Mouse (Mus musculus): Measurements from ENCODE around the gene Cyb561d1. TPM values are rescaled to one million over a fixed set of nuclear protein-coding genes. Genes with fewer than 3 reads are reported as not detected.

The Cyb561d1 gene
- polyA plus RNA-seq, 1 experiment from 2014 or later: 1.6 TPM

DNA sequence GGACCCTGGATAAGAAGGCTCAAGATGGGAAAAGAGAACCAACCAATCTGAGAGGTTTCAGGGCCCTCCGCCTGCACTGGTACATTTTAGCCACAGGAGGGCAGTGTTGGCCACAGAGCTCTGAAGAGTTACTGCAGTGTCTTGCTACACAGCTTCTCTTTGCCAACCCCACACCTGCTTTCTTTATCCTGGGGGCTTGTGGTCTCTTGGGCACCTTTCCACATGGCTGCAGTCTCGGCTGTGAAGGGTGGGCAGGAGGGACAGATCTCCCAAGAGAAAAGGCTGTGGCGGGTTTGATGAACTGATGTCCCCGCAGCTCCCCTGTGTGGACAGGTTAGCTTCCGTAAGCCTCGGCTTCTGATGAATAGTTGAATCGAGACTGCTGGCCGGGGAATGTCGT lies 36.2 kb downstream of the Cyb561d1 start:
- Histone ChIP-seq H3K4me1 (ENCODE audit: insufficient read depth) (0 out of 2 replicates have a peak, but pooled peaks cover 2% of the 10 kb centered on the region), H3K4me2 (ENCODE audit: low read depth, low read length) (0 out of 2 replicates have a peak overlapping the region, but pooled peaks have one; percentile 38), H3K27ac (ENCODE audit: low read depth) (no peak overlapping the region), H3K4me3 (ENCODE audit: low read depth, low read length) (no peak overlapping the region), H3K9ac (replicated peaks) (no peak overlapping the region), H3K9me3 (ENCODE audit: low read length) (no peaks in the 10 kb centered on the region), H3K27me3 (ENCODE audit: insufficient read depth, low read length) (no peaks in the 10 kb centered on the region; the same call in 1 of the 2 replicates), H3K36me3 (replicated peaks; ENCODE audit: insufficient read depth, low read length) (no peaks in the 10 kb centered on the region)
- peak; percentile 82 for DNase-seq
- TF ChIP-seq EP300 (IDR thresholded peaks at IDR 0.05; ENCODE audit: low read depth) (no peak), CTCF (IDR thresholded peaks at IDR 0.05; ENCODE audit: low read depth) (peak; percentile 99)
- WGBS (ENCODE audit: insufficient replicate concordance): 35% methylated on average over 9 of the region's 9 CpGs
- peak; percentile 47 for ATAC-seq

DNA sequence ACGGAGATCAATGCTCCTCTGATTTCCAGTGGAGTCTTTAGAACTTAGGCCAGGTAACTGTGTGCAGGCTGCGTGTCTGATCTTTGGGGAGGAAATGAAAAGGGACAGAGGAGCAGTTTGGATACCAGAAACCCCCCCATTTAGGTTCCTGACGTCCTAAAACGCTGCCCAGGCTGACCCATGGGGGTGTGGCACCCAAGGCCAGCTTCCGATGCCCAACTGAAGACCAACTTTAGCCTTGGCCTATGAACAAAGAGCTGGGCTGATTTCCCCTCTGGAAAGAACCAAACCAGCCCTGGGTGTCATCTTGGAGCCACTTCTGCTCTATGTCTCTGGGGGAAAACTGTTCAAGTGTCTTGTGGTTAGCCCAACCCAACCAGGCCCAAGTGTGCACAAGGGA lies 36.9 kb downstream of the Cyb561d1 start:
- 58% methylated on average over 5 of the region's 5 CpGs for WGBS (ENCODE audit: insufficient replicate concordance)
- ATAC-seq (no peak), DNase-seq (no peak)
- H3K36me3 ChIP-seq (replicated peaks; ENCODE audit: insufficient read depth, low read length): no peaks in the 10 kb centered on the region
- H3K9me3 ChIP-seq (ENCODE audit: low read length): no peaks in the 10 kb centered on the region
- H3K27ac ChIP-seq (ENCODE audit: low read depth): no peak overlapping the region
- 0 out of 2 replicates have a peak, but pooled peaks cover 2% of the 10 kb centered on the region for H3K4me1 ChIP-seq (ENCODE audit: insufficient read depth)
- no peak overlapping the region for H3K9ac ChIP-seq (replicated peaks)
- no peak for TF ChIP-seq EP300 (IDR thresholded peaks at IDR 0.05; ENCODE audit: low read depth)
- TF ChIP-seq CTCF (IDR thresholded peaks at IDR 0.05; ENCODE audit: low read depth): no peak
- no peaks in the 10 kb centered on the region; the same call in 1 of the 2 replicates for H3K27me3 ChIP-seq (ENCODE audit: insufficient read depth, low read length)
- H3K4me2 ChIP-seq (ENCODE audit: low read depth, low read length): no peak overlapping the region
- no peak overlapping the region for H3K4me3 ChIP-seq (ENCODE audit: low read depth, low read length)

- no peak overlapping the region for H3K27ac ChIP-seq (ENCODE audit: low read depth)
- no peak overlapping the region for H3K9ac ChIP-seq (replicated peaks)
- H3K36me3 ChIP-seq (replicated peaks; ENCODE audit: insufficient read depth, low read length): no peaks in the 10 kb centered on the region
- H3K4me3 ChIP-seq (ENCODE audit: low read depth, low read length): no peak overlapping the region
- DNase-seq: no peak
- no peaks in the 10 kb centered on the region for H3K27me3 ChIP-seq (ENCODE audit: insufficient read depth, low read length)
- no peaks in the 10 kb centered on the region for H3K9me3 ChIP-seq (ENCODE audit: low read length)
- TF ChIP-seq EP300 (IDR thresholded peaks at IDR 0.05; ENCODE audit: low read depth) (no peak), CTCF (IDR thresholded peaks at IDR 0.05; ENCODE audit: low read depth) (no peak)
- 71% methylated on average over 9 of the region's 9 CpGs for WGBS (ENCODE audit: insufficient replicate concordance)
- no peak overlapping the region for H3K4me2 ChIP-seq (ENCODE audit: low read depth, low read length)
- no peak for ATAC-seq
- H3K4me1 ChIP-seq (ENCODE audit: insufficient read depth): no peaks in the 10 kb centered on the region
Measured at GRCm38 (mm10) chr3:108158383-108159037, 42.5 kb downstream of the Cyb561d1 start.

DNA sequence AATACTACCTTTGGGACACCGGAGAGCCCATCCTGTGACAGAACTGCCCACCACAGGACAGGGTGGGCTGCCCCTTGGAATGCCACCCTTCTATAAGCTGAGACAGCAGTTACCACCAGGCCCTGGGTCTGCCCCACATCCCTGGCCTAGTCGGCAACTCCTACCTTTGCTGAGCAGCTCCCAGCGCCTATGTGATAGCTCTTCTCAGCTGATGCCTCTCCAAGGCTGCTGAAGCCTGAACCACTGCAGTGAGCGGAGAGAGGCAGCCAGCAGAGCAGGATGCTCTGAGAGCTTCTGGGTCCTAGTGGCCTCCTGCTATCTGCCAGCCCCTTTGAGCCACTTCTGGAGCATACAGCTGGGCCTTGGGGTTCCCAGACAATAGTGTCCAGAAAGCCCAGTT lies 46.4 kb downstream of the Cyb561d1 start, which contains the start of gene Gpr61:
Gene Gpr61 (minus strand): TSS at position 227 of the 400 bp plus-strand sequence.
- TF ChIP-seq EP300 (IDR thresholded peaks at IDR 0.05; ENCODE audit: low read depth) (no peak), CTCF (IDR thresholded peaks at IDR 0.05; ENCODE audit: low read depth) (no peak)

DNA sequence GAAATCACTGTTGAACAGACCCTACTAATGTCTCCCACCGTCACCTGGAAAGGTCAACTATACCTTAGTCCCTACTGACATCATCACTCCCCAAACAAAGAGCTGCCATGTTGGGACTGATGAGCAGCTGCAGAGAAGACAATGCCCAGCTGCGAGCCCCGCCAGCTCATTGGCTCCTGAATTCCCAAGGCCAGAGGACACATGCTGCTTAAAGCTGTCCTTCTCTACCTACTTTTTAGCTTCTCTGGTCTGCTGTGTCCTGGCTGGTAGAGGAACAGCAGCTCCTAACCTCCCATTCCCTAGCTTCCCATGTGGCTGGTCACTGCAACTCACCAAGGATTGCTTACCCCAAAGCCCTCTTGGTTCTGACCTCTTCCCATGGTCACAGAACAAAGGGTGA lies 48.7 kb downstream of the Cyb561d1 start:
- no peak for TF ChIP-seq EP300 (IDR thresholded peaks at IDR 0.05; ENCODE audit: low read depth)
- TF ChIP-seq CTCF (IDR thresholded peaks at IDR 0.05; ENCODE audit: low read depth): no peak
- Histone ChIP-seq H3K4me3 (ENCODE audit: low read depth, low read length) (no peak overlapping the region), H3K9me3 (ENCODE audit: low read length) (no peaks in the 10 kb centered on the region), H3K4me1 (ENCODE audit: insufficient read depth) (peaks cover 5% of the 10 kb centered on the region), H3K4me2 (ENCODE audit: low read depth, low read length) (no peak overlapping the region), H3K36me3 (replicated peaks; ENCODE audit: insufficient read depth, low read length) (no peaks in the 10 kb centered on the region), H3K27ac (ENCODE audit: low read depth) (no peak overlapping the region), H3K9ac (replicated peaks) (no peak overlapping the region), H3K27me3 (ENCODE audit: insufficient read depth, low read length) (no peaks in the 10 kb centered on the region)
- DNase-seq (no peak), ATAC-seq (no peak)
- WGBS (ENCODE audit: insufficient replicate concordance): 87% methylated on average over 3 of the region's 3 CpGs

More for the DNA sequence above, 46.4 kb downstream of the Cyb561d1 start, which contains the start of gene Gpr61:
- no peak for ATAC-seq
- no peaks in the 10 kb centered on the region for H3K4me1 ChIP-seq (ENCODE audit: insufficient read depth)
- H3K36me3 ChIP-seq (replicated peaks; ENCODE audit: insufficient read depth, low read length): no peaks in the 10 kb centered on the region
- no peak within 1 kb of the TSS for H3K4me2 ChIP-seq (ENCODE audit: low read depth, low read length)
- no peak within 1 kb of the TSS for H3K27ac ChIP-seq (ENCODE audit: low read depth)
- H3K9ac ChIP-seq (replicated peaks): no peak within 1 kb of the TSS
- no peak for DNase-seq
- 61% methylated on average over 4 of the region's 4 CpGs for WGBS (ENCODE audit: insufficient replicate concordance)
- H3K4me3 ChIP-seq (ENCODE audit: low read depth, low read length): no peak within 1 kb of the TSS
- no peaks in the 10 kb centered on the region for H3K9me3 ChIP-seq (ENCODE audit: low read length)
- no peaks in the 10 kb centered on the region for H3K27me3 ChIP-seq (ENCODE audit: insufficient read depth, low read length)

- Histone ChIP-seq H3K27ac (ENCODE audit: low read depth) (peak overlapping the region; percentile 48), H3K27me3 (ENCODE audit: insufficient read depth, low read length) (no peaks in the 10 kb centered on the region), H3K4me3 (ENCODE audit: low read depth, low read length) (no peak overlapping the region), H3K9ac (replicated peaks) (0 out of 2 replicates have a peak overlapping the region, but pooled peaks have one; percentile 3), H3K4me2 (ENCODE audit: low read depth, low read length) (peak overlapping the region; percentile 91), H3K9me3 (ENCODE audit: low read length) (no peaks in the 10 kb centered on the region), H3K36me3 (replicated peaks; ENCODE audit: insufficient read depth, low read length) (peaks cover 2% of the 10 kb centered on the region; the same call in 1 of the 2 replicates), H3K4me1 (ENCODE audit: insufficient read depth) (peaks cover 22% of the 10 kb centered on the region)
- DNase-seq: peak; percentile 92
- peak; percentile 98 for TF ChIP-seq CTCF (IDR thresholded peaks at IDR 0.05; ENCODE audit: low read depth)
- peak; percentile 76 for TF ChIP-seq EP300 (IDR thresholded peaks at IDR 0.05; ENCODE audit: low read depth)
- WGBS (ENCODE audit: insufficient replicate concordance): 59% methylated on average over 11 of the region's 11 CpGs
- ATAC-seq: peak; percentile 55
Measured at GRCm38 (mm10) chr3:108147386-108148235, 53.4 kb downstream of the Cyb561d1 start.

All from liver, postnatal 0 days (tissue).